Mouse (Mus musculus): ENCODE measurements around the gene Gbe1.

DNA sequence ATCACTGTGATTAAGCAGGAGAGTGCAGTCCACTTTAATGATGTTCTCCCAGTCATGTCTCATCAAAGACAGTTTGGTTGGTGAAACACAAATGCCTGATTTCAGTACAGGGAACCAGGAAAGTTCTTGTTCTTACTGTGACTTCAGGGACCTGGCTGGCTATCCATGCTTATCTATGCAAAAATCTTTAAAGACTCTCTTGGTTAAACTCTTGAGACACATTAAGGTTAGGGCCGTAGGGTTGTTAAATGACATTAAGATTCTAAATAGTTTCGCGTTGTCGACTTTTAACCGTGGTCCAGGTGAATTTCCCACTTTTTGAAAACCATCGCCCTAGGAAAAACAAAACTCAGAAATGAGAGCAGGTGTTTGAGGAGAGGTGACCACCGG is 258 bp upstream of the Gbe1 start:
- TF ChIP-seq CTCF (IDR thresholded peaks at IDR 0.05; ENCODE audit: borderline replicate concordance, insufficient read depth, low read length) (no peak), POLR2A (IDR thresholded peaks at IDR 0.05; ENCODE audit: low read depth, low read length) (no peak)
